Mouse (Mus musculus) kidney, adult 8-10 months (tissue): ENCODE data around the gene Cand2.

Experiments used
- DNase-seq, 2 experiments: peaks; one replicate each; pipeline ENCODE4 v3.0.0; 2022

Cand2 gene

DNA sequence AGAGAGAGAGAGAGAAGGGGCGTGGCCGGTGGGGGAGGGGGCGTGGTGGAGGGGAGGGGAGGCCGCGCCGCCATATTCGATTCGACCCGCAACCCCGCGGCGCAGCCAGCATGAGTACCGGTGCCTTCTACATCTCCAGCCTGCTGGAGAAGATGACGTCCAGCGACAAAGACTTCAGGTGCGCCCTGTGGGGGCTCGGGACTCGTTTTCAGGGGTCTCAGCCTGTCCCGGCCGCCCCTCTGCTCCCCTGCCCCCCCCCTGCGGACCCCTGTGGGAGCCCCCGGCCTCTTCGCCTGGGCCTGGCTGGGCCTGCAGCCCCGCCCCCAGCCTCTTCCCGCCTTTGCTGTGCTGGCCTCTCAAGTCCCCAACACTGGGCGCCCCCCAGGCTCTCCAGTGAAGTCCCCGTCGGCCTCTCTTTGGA is at the start of gene Cand2:
TSS of gene Cand2 (plus strand) at position 38 of the 421 bp plus-strand sequence.
- DNase-seq: no peak

GRCm38 (mm10) chr6:115727108-115727507 is 47.2 kb upstream of the Cand2 start:
- peak; percentile 31 to 80 for DNase-seq

DNA sequence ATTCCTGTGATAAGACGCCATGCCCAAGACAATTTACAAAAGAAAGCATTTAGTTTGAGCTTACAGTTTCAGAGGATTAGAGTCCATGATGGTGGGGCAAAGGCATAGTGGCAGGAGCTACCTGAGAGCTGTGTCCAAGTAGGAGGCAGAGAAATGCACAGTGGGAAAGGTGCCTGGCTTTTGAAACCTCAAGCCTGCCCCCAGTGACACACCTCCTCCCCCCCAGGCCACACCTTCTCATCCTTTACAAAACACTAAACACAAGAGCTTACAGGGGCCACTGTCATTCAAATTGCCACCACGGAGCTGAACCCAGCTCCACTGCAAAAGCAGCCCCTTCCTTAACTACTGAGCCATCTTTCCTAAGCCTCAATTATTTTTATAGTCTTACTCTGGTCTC is 46.8 kb upstream of the Cand2 start:
- DNase-seq: no peak

DNA sequence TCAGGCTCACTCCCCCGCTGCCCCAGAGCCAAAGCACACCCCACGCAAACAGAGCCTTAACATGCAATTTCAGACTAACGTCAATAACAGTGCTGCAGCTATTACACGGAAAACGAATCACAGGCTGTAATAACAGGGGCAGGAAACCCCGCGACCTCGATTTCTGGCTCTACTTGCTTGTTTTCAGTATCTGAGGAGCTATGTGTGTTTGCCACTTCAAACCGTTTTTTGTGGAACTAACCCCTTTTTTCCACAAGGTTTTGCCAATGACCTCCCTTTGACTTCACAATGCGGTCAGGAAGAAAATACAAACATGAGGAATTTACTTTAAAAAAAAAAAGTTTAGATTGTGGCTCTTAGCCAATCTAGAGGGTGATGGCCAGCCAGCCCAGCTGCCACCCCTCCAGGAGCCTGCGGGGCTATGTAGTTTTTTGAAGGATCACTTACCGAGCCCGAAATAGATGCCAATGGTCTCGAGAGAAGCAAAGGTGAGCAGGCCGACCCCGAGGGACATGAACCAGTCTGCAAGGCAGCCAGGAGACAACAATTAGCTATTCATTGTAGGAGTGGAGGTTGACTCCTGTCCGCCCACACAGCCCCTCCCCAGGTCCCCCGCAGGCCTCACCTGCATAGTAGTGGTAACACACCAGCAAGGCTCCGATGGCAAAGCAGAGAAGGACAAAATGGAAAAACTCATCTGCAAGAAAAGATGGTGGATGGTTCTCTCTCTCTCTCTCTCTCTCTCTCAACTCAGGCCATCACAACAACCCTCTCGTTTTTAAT is 43.6 kb upstream of the Cand2 start:
- no peak for DNase-seq

DNA sequence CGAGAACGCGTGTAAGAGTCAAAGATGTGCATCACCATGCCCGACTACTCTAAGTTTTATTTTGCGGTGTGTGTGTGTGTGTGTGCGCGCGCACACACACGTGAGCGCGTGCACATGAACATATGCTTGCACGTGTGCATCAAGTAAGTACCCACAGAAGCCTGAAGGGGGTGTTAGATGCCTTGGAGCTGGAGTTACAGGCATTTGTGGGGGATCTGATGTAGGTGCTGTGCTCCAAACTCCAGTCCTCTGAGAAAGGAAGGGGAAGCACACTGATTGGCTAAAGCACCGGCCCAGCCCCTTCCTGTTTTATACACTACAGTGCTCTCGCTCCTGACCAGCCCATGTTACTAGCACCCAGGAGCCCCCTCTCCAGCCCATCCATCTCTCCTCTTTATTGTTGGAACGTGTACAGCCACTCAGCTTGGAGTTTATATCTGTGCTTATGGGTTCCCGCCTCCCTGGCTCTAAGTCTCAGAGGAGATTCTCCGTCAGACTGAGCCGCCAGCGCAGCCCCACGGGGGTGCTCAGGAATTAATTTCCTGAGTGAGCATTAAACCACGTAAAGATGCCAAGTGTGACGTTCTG is 41.9 kb upstream of the Cand2 start:
- DNase-seq: no peak

GRCm38 (mm10) chr6:115734909-115735308 is 39.4 kb upstream of the Cand2 start:
- peak in 1 of 2 experiments; percentile 44 for DNase-seq

GRCm38 (mm10) chr6:115739056-115739455 is 35.3 kb upstream of the Cand2 start:
- DNase-seq: no peak

DNA sequence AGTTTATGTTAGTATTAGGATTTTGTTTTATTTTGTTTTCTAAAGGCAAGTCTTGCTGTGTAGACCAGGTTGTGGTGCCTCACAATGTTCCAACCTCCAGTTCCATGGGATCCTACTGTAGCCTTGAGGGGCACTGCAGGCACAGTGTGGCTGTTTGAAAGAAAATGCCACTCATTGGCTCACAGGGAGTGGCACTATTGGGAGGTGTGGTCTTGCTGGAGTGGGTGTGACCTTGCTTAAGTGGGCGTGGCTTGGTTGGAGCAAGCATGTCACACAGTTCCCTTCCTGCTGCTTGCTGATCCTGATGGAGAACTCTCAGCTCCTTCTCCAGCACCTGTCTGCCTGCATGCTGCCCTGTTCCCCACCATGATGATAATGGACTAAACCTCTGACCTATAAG is 30.8 kb upstream of the Cand2 start:
- DNase-seq: no peak

- no peak for DNase-seq
Observed at GRCm38 (mm10) chr6:115746326-115746725, 28.0 kb upstream of the Cand2 start.

- no peak for DNase-seq
Observed at GRCm38 (mm10) chr6:115755536-115755935, 18.8 kb upstream of the Cand2 start.

DNA sequence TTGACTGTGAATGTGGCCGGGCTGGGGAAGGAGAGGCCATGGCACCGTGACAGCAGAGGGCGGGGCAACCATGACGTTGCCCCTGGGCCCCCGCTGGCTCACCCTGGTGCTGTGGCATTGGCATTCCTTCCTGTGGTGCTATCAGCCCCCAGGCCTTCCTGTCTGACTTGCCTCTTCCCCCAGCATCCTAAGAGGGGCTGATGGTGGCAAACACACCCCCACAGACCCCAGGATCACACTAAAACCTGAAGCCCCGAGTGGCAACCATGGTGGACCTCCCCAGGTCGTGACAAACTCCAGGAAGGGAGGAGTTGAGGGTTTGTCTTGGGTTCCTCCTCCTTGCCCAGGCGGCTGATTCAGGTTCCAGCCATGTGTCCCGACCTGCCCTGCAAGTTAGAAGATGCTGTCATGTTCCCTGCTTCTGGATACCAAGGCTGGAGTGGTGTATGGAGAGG is 15.3 kb upstream of the Cand2 start:
- DNase-seq: no peak

DNA sequence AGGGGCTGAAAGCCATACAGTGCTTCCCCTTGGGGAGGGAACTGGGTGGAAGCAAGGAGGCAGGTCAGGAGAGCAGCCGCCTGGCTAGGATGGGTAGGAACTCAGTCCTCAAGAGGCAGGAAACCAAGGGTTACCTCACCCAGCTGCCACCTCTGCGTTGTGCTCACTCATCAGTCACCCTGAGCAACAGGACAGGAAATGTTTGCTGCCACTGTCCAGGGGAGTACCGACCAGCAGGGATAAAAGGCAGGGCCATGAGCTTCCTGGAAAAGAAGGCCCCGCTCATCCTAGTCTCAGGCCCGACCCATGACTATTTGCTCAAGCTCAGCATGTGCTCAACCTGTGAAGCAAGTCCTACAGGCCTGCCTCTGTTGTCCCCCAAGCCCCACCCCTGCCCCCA is 14.9 kb upstream of the Cand2 start:
- peak in 1 of 2 experiments; percentile 15 for DNase-seq

GRCm38 (mm10) chr6:115760137-115760536 is 14.2 kb upstream of the Cand2 start:
- no peak for DNase-seq

DNA sequence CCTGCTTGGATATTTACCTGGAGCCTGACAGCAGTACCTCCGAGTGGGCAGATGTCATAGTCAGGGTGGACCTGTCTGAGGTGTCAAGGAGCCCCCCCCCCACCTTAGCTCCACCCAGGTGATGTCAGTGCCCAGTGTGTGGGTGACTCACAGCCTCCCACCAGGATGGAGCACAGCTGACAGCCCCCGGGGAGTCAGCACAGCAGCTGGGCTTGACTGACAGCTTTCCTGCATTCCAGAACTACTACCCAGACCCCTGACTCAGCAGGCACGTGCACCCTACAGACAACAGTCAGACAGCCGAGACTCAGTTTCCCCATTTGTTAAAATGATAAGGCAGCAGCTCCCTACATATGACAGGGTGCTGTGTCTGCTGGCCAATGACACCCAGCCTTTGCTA is 13.4 kb upstream of the Cand2 start:
- DNase-seq: no peak

DNA sequence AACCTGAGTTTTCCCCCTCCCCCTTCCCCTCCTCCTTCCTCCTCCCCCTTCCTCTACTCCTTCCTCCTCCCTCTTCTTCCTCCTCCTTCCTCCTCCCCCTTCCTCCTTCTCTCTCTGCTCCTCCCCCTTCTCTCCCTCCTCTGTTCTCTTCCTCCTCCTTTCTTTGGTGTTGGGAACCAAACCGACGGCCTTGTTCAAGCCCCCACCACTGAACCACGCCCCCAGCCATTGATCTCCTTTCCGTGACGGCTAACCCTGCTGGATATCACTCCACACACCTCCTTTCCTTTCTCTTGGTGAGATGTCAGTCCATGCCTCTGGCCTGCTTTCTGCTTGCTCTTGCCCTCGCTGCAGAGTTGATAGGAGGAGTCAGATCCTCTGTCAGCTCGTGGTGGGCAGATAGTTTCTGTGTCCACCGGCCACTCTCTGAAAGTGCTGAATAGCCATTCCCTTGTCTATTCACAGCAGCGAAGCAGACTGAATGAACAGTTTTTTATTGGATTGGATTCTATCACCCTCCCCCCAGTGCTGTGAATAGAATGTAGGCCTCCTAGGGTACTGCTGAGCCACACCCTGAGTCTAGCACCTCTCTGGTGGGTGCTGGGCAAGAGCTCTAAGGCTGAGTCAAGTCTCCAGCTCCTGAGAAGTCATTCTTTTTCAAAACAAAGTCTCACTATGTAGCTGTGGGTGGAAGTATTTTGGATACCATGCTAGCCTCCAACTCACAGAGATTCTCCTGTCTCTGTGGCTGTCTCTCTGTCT is 12.2 kb upstream of the Cand2 start, which contains the start of gene Tmem40:
TSS of gene Tmem40 (minus strand) at position 416 of the 762 bp plus-strand sequence.
- no peak for DNase-seq

DNA sequence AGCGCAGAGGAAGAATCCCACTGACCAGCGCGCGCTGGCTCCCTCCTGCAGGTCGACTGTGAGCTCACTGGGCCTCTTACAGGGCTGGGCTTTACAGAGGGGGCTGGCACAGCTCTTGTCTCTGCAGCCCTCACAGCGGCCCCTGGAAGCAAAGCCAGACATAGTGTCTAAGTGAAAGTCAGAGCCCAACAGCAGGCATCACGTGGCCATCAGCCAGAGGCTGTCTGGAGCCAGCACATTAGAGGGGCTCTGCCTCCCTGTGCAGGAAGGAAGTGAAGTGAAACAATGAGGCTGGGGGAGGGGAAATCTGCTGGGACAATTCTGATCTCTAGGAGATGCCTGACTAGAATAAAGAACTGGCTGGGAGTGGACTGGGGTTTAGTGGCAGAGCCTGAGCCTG is 10.2 kb upstream of the Cand2 start:
- DNase-seq: peak; percentile 55 to 65

- DNase-seq: no peak
Observed at GRCm38 (mm10) chr6:115767357-115767756, 7.0 kb upstream of the Cand2 start.

- DNase-seq: no peak
Observed at GRCm38 (mm10) chr6:115768207-115768606, 6.1 kb upstream of the Cand2 start.

DNA sequence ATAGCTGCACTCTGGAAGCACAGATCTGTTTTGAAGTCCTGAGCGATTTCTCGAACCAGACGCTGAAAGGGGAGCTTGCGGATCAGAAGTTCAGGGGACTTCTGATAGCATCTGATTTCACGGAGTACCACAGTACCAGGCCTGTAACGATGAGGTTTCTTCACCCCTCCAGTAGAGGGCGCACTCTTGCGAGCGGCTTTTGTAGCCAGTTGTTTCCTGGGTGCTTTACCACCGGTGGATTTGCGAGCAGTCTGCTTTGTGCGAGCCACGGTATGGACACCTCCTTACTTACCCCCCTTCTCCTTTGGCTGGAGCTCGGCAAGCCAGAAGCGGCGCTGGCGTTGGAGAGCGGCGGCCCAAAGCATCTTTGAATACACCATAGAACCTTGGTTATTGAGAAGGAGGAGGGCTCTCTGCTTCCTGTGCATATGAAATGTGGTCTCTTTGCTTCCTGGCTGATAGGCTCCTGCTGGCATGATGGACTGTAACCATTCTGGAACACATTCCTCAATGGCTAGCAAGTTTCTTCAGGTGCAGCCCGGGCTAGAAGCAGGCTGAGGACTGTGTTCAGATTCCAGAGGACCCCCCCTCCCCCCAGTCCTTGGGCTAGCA is 4.2 kb upstream of the Cand2 start:
- DNase-seq: no peak

GRCm38 (mm10) chr6:115770852-115771251 is 3.5 kb upstream of the Cand2 start:
- peak in 1 of 2 experiments; percentile 33 for DNase-seq

DNA sequence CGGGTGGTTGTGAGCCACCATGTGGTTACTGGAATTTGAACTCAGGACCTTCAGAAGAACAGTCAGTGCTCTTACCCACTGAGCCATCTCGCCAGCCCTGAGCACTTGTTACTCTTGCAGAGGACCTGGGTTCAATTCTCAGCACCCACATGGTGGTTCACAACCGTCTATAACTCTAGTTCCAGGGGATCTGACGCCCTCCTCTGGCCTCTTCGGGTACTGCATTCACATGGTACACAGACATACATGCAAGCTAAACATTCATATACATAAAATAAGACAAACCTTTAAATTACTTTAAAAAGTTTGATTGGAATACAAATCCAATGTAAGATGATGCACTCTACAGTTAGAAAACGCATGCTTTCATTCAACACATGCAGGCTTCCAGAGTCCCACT is 2.1 kb upstream of the Cand2 start:
- DNase-seq: no peak

GRCm38 (mm10) chr6:115772604-115773003 is 1.7 kb upstream of the Cand2 start:
- no peak for DNase-seq

GRCm38 (mm10) chr6:115773966-115774413 is 348 bp upstream of the Cand2 start:
- no peak for DNase-seq
